9 mouse cellular contexts compared by ENCODE assay signal in genomic region chr3:57504756-57505155, GRCm38 (mm10).
A peak's percentile ranks its signal among the peaks of the same experiment; 100 is the strongest.
DNase-seq lines count a peak whose midpoint lies in the region; ATAC-seq and TF ChIP-seq lines count a peak whose summit lies in the region.
"Had no signal": no experiment of that assay in that cellular context is flagged by ENCODE, and none has a peak within 500 bp of the region (broad histone marks: within the 10 kb centered on the region; RNA-seq: fewer than 3 reads in every experiment).

No protein-coding gene starts in this region.

- peaks cover 17% of the 10 kb centered on the region for H3K36me3 ChIP-seq in kidney, embryonic 15.5 days
- H3K36me3 ChIP-seq in midbrain, embryonic 16.5 days (ENCODE audit: control insufficient read depth, insufficient read depth, low read length): no peaks in the 10 kb centered on the region

- POLR2A ChIA-PET in Patski (lab: Charles Lee): interaction anchor here (0.7 to 1.9 kb wide), 3 partner anchors 42 to 70 kb away, joined by 3 to 5 read pairs (median 3); partner anchors contain the start of gene Wwtr1

- no peaks in the 10 kb centered on the region for H3K9me3 ChIP-seq in kidney, embryonic 15.5 days (replicated peaks)
- H3K9me3 ChIP-seq in midbrain, embryonic 16.5 days (replicated peaks; ENCODE audit: control insufficient read depth, low read length, poor library complexity, severe bottlenecking): no peaks in the 10 kb centered on the region
- H3K9me3 ChIP-seq: embryonic facial prominence, embryonic 15.5 days had no signal

- CTCF ChIA-PET in Patski (lab: Charles Lee): interaction anchor here (1.1 to 1.6 kb wide), 4 partner anchors 10 to 35 kb away, joined by 3 to 4 read pairs (median 3); no protein-coding TSS in a partner anchor

- DNase-seq in kidney, adult 11 months: no peak
- peak; percentile 42 for DNase-seq in Patski (ENCODE audit: low read depth, low spot score)
- DNase-seq in heart, adult 9 months (ENCODE audit: low spot score in 2 of 2): peak; percentile 68 to 83
- DNase-seq in left cerebral cortex, postnatal 36 days (ENCODE audit: low spot score in 2 of 2): peak; percentile 16 to 26
- DNase-seq in thymus, postnatal 10 days (ENCODE audit: low spot score in 2 of 2): no peak
- DNase-seq: layer of hippocampus, postnatal 36 days had no signal

- in situ Hi-C loops in Patski (cut with MboI; ENCODE audit: low pct_unique_long_range_greater_than_20kb): no loop called here

- WGBS in kidney, embryonic 15.5 days: 46% methylated on average over 2 of the region's 2 CpGs
- WGBS in midbrain, embryonic 16.5 days: 62% methylated on average over 2 of the region's 2 CpGs

- no peak for TF ChIP-seq CTCF in Patski (IDR thresholded peaks at IDR 0.05)

- ATAC-seq in kidney, embryonic 15.5 days (replicated peaks; ENCODE audit: low FRiP score): no peak
- ATAC-seq in Patski: peak; percentile 15
- ATAC-seq in midbrain, embryonic 16.5 days: no peak

- no peak overlapping the region for H3K4me3 ChIP-seq in kidney, embryonic 15.5 days (replicated peaks)
- no peak overlapping the region for H3K4me3 ChIP-seq in midbrain, embryonic 16.5 days (ENCODE audit: low read depth, low read length)
- H3K4me3 ChIP-seq: embryonic facial prominence, embryonic 15.5 days had no signal

- peaks cover 5% of the 10 kb centered on the region; the same call in 1 of the 2 replicates for H3K4me1 ChIP-seq in kidney, embryonic 15.5 days
- H3K4me1 ChIP-seq in midbrain, embryonic 16.5 days (ENCODE audit: control insufficient read depth, insufficient read depth, low read length): no peaks in the 10 kb centered on the region
- H3K4me1 ChIP-seq: embryonic facial prominence, embryonic 15.5 days had no signal

- no peak overlapping the region for H3K4me2 ChIP-seq in kidney, embryonic 15.5 days
- no peak overlapping the region for H3K4me2 ChIP-seq in midbrain, embryonic 16.5 days (ENCODE audit: low read length)
- H3K4me2 ChIP-seq: embryonic facial prominence, embryonic 15.5 days had no signal

- intact Hi-C loops in left cerebral cortex, postnatal 36 days (cut with DNase I): loop anchor here (5.0 kb wide), 2 partner anchors 32 to 68 kb away; no protein-coding TSS in a partner anchor

- no peaks in the 10 kb centered on the region for H3K27me3 ChIP-seq in kidney, embryonic 15.5 days
- H3K27me3 ChIP-seq in Patski: no peaks in the 10 kb centered on the region
- H3K27me3 ChIP-seq in midbrain, embryonic 16.5 days (ENCODE audit: control insufficient read depth, insufficient read depth, low read depth, low read length): no peaks in the 10 kb centered on the region
- H3K27me3 ChIP-seq: embryonic facial prominence, embryonic 15.5 days had no signal

- no peak overlapping the region for H3K9ac ChIP-seq in kidney, embryonic 15.5 days
- no peak overlapping the region for H3K9ac ChIP-seq in midbrain, embryonic 16.5 days (ENCODE audit: low read depth, low read length)
- H3K9ac ChIP-seq: embryonic facial prominence, embryonic 15.5 days had no signal

- H3K27ac ChIP-seq in kidney, embryonic 15.5 days: peak overlapping the region; percentile 48; the same call in 1 of the 2 replicates
- no peak overlapping the region for H3K27ac ChIP-seq in midbrain, embryonic 16.5 days (ENCODE audit: low read length)
- H3K27ac ChIP-seq: embryonic facial prominence, embryonic 15.5 days had no signal

Comparison
In these comparisons a context has a peak if more than half of its experiments do, and no peak if none do; other contexts are left out.
1. DNase-seq: peak in Patski (single experiment), heart, adult 9 months (2 of 2) and left cerebral cortex, postnatal 36 days (2 of 2); none in kidney, adult 11 months (single experiment) and thymus, postnatal 10 days (0 of 2).